Mouse (Mus musculus) A20 (cell line): Measurements from ENCODE around the gene Polr3h.
"Not testable (repeated sequence)": the region's sequence is repeated elsewhere in the genome, so short reads cannot be mapped to it uniquely, and the experiment has no call there.

Source experiments
- DNase-seq: peaks from one replicate; pipeline ENCODE4 v3.0.0-alpha.2; 2011; ENCODE audit warnings: low read depth, low spot score

Polr3h gene

DNA sequence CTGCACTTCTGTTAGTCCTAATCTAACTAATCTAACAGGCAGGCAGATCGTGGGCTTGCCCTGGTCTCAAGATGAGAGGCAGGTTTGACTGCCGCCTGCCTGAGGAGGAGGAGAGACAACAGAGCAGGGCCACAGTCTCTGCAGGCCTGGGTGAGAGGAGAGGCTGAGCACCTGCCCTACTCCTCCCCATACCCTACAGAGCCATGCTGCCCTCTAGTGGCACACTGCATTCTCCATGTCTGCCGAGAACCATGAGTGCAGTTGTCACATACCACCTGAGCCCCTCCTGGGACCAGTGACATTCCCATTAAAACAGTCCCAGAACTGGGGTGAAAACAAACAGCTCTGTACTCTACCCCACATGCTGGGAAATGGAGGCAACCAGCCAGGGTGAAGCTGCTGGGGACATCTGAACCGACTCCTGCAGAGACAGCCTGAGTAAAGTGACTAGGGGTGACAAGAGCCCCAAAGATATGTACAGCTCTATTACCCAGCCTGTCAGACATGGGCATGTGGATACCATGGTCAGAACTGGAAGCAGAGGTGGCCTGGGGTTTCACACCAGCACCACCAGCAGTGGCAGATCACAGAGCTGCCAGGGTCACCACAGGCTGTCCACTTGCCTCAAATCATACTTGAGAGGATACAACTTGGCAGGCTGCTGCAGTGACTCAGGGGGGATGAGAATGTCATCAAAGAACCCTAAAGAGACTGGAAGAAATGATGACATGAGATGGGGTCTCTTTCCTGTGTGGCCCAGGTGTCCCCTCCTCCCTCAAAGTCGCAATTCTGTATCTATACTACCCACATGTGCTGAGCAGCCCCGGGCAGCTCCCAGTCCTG is 8.2 kb downstream of the Polr3h start:
- DNase-seq: peak; percentile 71

DNA sequence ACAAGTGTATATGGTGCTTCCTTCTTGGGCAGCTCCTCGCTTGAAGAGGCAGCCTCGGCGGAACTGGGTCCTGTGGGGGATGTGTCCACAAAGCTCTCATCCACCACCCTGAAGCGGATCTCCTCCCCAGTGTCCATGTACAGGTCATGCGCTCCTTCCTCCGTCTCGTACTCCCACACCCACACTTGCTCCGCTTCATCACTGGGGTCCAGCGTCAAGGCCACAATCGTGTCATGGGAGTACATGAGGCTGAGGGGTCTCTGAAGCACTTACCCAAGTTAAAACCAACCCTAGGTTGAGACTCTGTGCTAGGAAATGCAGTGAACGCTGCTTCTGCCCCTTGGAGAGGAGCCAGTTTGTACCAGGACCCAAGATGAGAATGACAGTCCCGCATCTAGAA is 8.8 kb downstream of the Polr3h start:
- DNase-seq: no peak

GRCm38 (mm10) chr15:81915663-81916062 is 10.4 kb downstream of the Polr3h start:
- no peak for DNase-seq

DNA sequence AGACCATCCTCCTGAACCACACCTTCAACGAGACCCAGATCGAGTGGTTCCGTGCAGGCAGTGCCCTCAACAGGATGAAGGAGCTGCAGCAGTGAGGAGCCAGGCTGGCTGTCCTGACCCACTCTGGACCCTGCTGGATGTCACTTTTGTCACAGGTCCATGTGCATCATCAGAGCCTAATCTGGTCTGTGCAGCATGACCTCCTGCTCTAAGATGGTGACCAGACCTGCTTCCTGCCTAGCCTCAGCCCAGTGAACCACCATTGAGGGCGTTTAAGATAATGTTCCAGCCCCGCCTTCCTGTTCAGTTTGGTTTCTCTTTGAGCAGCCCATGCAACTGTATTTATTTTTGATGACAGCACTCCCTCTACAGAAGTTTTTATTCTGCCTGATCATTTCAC is 11.4 kb downstream of the Polr3h start:
- DNase-seq: no peak

DNA sequence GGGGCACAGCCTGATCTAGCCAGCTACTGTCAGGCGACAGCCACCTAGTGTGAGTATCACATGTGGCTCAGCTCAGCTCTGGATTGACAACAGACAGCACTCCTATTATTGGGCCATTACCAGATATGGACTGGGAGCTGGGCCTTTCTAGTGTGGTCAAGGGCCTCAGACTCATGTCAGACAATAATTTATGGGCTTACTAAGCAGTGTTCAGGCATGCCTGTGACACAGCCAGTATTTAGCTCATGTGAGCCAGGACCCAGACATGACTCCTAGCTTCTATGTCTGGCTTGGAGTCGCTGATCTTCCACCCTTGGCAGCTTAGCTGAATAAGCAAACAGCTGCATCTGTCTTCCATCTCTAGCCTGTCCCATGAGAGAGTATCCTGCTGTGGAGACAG is 13.5 kb downstream of the Polr3h start:
- no peak for DNase-seq

DNA sequence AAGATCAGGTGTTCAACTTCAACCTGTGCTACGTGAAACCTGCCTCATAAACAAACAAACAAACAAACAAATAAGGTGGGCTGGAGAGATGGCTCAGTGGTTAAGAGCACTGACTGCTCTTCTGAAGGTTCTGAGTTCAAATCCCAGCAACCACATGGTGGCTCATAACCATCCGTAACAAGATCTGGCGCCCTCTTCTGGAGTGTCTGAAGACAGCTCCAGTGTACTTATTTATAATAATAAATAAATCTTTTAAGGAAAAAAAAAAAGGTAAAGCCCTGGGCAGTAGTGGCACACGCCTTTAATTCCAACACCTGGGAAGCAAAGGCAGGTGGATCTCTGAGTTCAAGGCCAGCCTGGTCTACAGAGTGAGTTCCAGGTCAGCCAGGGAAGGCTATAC is 17.3 kb downstream of the Polr3h start:
- DNase-seq: not testable (repeated sequence)

DNA sequence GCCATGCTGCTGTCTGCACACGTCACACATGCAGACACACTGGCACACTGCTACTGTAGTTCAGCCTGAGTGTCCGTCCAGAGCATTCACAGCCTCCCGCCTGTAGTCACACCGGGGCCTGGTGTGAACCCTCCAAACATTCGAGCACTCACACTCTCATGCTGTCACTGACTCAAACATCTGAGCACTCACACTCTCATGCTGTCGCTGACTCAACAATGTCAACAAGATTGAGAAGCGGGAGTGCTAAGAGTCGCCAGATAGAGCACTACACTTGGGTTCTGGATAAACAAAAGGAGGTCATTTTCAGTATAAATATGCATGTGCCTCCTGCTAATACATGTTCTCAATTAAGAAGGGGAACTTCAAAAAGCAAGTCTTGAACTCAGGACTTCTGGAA is 18.1 kb downstream of the Polr3h start:
- DNase-seq: no peak

DNA sequence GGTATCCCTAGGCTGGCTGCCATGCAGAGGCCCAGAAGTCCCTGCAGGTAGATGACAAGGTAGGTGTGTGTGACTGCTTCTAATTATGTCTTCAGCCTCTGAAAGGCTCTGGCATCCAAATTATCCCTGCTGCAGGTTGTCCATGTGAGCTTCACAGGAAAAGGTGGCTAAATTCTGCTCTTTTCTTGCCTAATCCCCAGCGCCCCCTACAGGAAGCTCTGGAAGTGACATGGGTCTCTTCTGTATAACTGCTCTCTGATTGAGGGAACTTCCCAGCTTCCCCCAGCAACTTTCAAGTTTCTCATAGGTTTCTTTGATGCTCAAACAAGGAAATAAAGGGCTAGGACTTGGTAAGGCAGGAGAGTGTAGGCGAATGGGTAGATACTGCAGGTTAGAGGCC is 21.1 kb downstream of the Polr3h start:
- DNase-seq: peak; percentile 72

GRCm38 (mm10) chr15:81898751-81899150 is 27.3 kb downstream of the Polr3h start:
- no peak for DNase-seq

- DNase-seq: no peak
Observed at GRCm38 (mm10) chr15:81897607-81898285, 28.3 kb downstream of the Polr3h start.

GRCm38 (mm10) chr15:81896407-81896806 is 29.6 kb downstream of the Polr3h start:
- DNase-seq: no peak

- no peak for DNase-seq
Observed at GRCm38 (mm10) chr15:81894002-81894401, 32.0 kb downstream of the Polr3h start.

- DNase-seq: peak; percentile 33
Observed at GRCm38 (mm10) chr15:81891822-81892580, 34.0 kb downstream of the Polr3h start.

DNA sequence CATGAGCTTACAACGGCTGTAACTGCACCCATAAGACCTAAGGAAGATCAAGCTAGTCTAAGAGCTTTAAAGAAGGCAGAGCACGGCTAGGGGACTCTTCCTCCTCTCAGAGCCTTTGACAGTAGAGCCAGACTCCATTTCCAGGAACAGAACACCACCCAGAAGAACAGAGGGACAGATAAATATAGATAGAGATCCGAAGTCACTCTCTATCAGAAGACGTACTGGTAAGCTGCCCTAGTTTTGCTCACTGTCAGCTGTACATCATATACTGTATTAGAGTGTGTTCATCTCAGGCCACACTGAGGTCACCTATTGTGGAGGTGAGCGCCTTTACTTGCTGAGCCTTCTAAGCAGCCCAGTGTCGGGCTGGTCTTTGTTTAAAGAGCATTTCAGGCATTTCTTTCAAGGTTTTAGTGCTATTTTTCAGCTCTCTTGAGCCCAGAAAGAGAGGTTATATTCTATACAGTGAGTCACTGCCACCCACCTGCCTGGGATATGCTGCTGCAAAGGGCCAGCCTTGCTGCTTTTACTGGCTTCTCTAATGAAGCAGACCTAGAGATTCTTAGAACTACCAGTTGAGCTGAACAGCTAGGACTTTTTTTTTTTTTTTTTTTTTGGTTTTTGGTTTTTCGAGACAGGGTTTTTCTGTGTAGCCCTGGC is 34.8 kb downstream of the Polr3h start:
- no peak for DNase-seq

DNA sequence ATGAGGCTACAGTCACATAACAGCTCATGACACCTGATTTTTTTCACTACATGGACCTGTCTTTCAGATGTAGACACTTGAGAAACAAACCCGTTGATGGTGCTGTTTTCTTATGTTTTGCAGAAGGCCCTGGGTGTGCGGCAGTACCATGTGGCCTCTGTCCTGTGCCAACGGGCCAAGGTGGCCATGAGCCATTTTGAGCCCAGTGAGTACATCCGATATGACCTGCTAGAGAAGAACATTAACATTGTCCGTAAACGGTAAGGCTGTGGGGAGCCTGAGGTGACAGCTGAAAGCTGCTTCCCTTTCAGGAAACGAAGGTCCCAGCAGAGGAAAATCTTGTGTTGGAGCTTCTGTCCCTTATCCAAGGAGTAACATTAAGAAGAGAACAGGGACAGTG is 36.9 kb downstream of the Polr3h start:
- no peak for DNase-seq

GRCm38 (mm10) chr15:81886795-81887550 is 39.1 kb downstream of the Polr3h start:
- no peak for DNase-seq

DNA sequence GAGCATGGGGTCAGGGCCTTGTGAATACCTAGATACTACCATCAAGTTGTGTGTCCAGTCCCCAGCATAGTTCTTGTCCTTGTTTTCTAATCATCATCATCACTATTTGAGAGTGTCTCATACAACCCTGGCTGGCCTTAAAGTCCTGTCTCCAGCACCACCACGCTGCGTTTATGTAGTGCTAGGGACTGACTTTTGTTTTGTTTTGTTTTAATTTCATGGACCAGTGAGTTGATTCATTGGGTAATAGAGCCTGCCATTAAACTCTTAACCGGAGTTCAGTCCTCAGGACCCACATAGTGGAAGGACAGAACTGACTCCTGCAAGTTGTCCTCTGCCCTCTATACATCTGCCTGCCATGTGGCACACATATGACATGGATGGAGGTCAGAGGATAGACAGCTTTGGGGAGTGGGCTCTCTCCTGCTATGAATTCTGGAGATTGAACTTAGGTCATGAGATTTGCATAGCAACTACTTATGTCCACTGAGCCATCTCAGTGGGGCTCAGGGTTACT is 40.6 kb downstream of the Polr3h start:
- no peak for DNase-seq

GRCm38 (mm10) chr15:81882348-81882747 is 43.7 kb downstream of the Polr3h start:
- DNase-seq: no peak

- DNase-seq: no peak
Observed at GRCm38 (mm10) chr15:81879531-81880401, 46.3 kb downstream of the Polr3h start.
